In the genomic region with DNA sequence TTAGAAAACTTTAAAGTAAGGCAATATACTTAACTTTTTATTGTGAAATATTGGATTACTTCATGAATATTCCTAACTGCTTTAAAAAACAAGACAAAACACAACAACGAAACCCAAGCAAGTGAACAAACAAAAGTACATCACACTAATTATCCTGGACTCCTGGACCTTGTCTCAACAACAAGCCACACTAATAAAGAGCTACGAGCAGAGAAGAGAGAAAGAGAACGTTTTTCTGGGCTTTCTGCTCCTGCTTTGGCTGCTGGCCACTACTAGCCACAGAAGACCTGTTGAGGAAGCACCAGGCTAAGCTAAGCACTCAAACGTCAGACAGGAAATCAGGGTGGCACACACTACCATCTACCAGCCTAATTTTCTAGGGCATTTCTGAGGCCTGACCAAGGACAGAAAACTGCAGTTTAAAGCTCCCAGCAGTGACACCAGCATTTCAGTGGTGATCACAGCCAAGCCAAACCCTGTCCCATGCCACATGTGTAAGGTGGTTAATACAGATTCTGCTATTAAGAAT, we compare ENCODE assay signal across 13 mouse cellular contexts. TPM values are rescaled to one million over a fixed set of nuclear protein-coding genes. Genes with fewer than 3 reads are reported as not detected.
DNase-seq lines count a peak whose midpoint lies in the region; ATAC-seq and TF ChIP-seq lines count a peak whose summit lies in the region.
"Had no signal": no experiment of that assay in that cellular context is flagged by ENCODE, and none has a peak within 500 bp of the region (broad histone marks: within the 10 kb centered on the region; RNA-seq: fewer than 3 reads in every experiment).

No protein-coding gene starts in this region.

- DNase-seq in kidney, adult 2 months: peak; percentile 30
- no peak for DNase-seq in kidney, postnatal 14 days
- peak; percentile 17 for DNase-seq in thymus, postnatal 14 days
- no peak for DNase-seq in thymus, adult 18-20 months
- no peak for DNase-seq in liver, postnatal 0 days
- no peak for DNase-seq in left cerebral cortex, postnatal 10 days (ENCODE audit: extremely low spot score in 1 of 2, low spot score in 2 of 2)
- DNase-seq in cerebellum, postnatal 36 days: no peak
- DNase-seq in forebrain, embryonic 10.5 days (ENCODE audit: extremely low spot score, low spot score): no peak
- DNase-seq: cerebellum, adult 11-12 months; gastrocnemius, postnatal 10 days; heart, postnatal 10 days; right cerebral cortex, postnatal 4 days had no signal

- H3K36me3 ChIP-seq in kidney, adult 2 months (ENCODE audit: control insufficient read depth, insufficient read depth, low read length): no peaks in the 10 kb centered on the region
- peaks cover 2% of the 10 kb centered on the region; the same call in 1 of the 2 replicates for H3K36me3 ChIP-seq in liver, postnatal 0 days (replicated peaks; ENCODE audit: insufficient read depth, low read length)
- H3K36me3 ChIP-seq in forebrain, embryonic 10.5 days (replicated peaks): peaks cover 22% of the 10 kb centered on the region

- H3K4me2 ChIP-seq in liver, postnatal 0 days (ENCODE audit: low read depth, low read length): peak overlapping the region; percentile 32; the same call in 1 of the 2 replicates

- intact Hi-C loops in left cerebral cortex, postnatal 10 days (cut with DNase I): no loop called here

- TF ChIP-seq CTCF in kidney, adult 2 months (conservative IDR thresholded peaks at IDR 0.05; ENCODE audit: insufficient read depth, insufficient read length, low read depth, low read length): no peak
- no peak for TF ChIP-seq CTCF in liver, postnatal 0 days (IDR thresholded peaks at IDR 0.05; ENCODE audit: low read depth)

- 0 out of 2 replicates have a peak overlapping the region, but pooled peaks have one; percentile 8 for H3K27ac ChIP-seq in kidney, adult 2 months (ENCODE audit: insufficient read depth, low read depth, low read length)
- H3K27ac ChIP-seq in liver, postnatal 0 days (ENCODE audit: low read depth): peak overlapping the region; percentile 92
- H3K27ac ChIP-seq in forebrain, embryonic 10.5 days: no peak overlapping the region
- H3K27ac ChIP-seq: embryonic facial prominence, embryonic 10.5 days had no signal

- peaks cover 3% of the 10 kb centered on the region; the same call in 1 of the 2 replicates for H3K4me1 ChIP-seq in kidney, adult 2 months (ENCODE audit: control insufficient read depth, insufficient read depth, low read length)
- H3K4me1 ChIP-seq in liver, postnatal 0 days (ENCODE audit: insufficient read depth): peaks cover 16% of the 10 kb centered on the region
- H3K4me1 ChIP-seq in forebrain, embryonic 10.5 days: no peaks in the 10 kb centered on the region

- H3K27me3 ChIP-seq in kidney, adult 2 months (replicated peaks; ENCODE audit: control insufficient read depth, insufficient read depth, low read length): no peaks in the 10 kb centered on the region
- no peaks in the 10 kb centered on the region for H3K27me3 ChIP-seq in liver, postnatal 0 days (ENCODE audit: insufficient read depth, low read length)
- no peaks in the 10 kb centered on the region for H3K27me3 ChIP-seq in forebrain, embryonic 10.5 days (ENCODE audit: poor library complexity, severe bottlenecking)

- 9% methylated on average over 4 of the region's 4 CpGs for WGBS in kidney, adult 2 months
- 29% methylated on average over 4 of the region's 4 CpGs for WGBS in liver, postnatal 0 days (ENCODE audit: insufficient replicate concordance)
- WGBS in forebrain, embryonic 10.5 days: 79% methylated on average over 4 of the region's 4 CpGs

- H3K9me3 ChIP-seq in liver, postnatal 0 days (ENCODE audit: low read length): no peaks in the 10 kb centered on the region
- H3K9me3 ChIP-seq in forebrain, embryonic 10.5 days: no peaks in the 10 kb centered on the region
- H3K9me3 ChIP-seq: embryonic facial prominence, embryonic 10.5 days had no signal

- no peak for TF ChIP-seq POLR2A in kidney, adult 2 months (IDR thresholded peaks at IDR 0.05; ENCODE audit: low read depth, low read length)

- H3K4me3 ChIP-seq in kidney, adult 2 months (ENCODE audit: insufficient read depth, low read depth, low read length): no peak overlapping the region
- no peak overlapping the region for H3K4me3 ChIP-seq in liver, postnatal 0 days (ENCODE audit: low read depth, low read length)
- H3K4me3 ChIP-seq in forebrain, embryonic 10.5 days: no peak overlapping the region
- H3K4me3 ChIP-seq: embryonic facial prominence, embryonic 10.5 days had no signal

- no peak for TF ChIP-seq EP300 in liver, postnatal 0 days (IDR thresholded peaks at IDR 0.05; ENCODE audit: low read depth)

- H3K9ac ChIP-seq in liver, postnatal 0 days (replicated peaks): peak overlapping the region; percentile 30; the same call in 1 of the 2 replicates

- ATAC-seq in liver, postnatal 0 days: peak; percentile 69

RNA-seq across cellular contexts. Expression of a gene that starts 28.2 kb away (rescaled TPM):
- 0.95 and 2.1 TPM in 2 replicates for polyA plus RNA-seq in kidney, adult 2 months (2012; rRNA removed)
- 1.0 and 1.1 TPM in 2 replicates for polyA plus RNA-seq in liver, postnatal 0 days (2015; fragmentation: Nextera tagmentation; extraction: Ambion mirVana)
- 100 to 1,000 TPM; 225 to 235 TPM for total RNA-seq in left cerebral cortex, postnatal 10 days (2021)
- polyA plus RNA-seq in forebrain, embryonic 10.5 days (2016; fragmentation: Nextera tagmentation; extraction: Ambion mirVana): 10.0 and 12.7 TPM in 2 replicates

RNA-seq across cellular contexts. Expression of a gene that starts 28.8 kb away (rescaled TPM):
- 6.3 and 6.5 TPM in 2 replicates for polyA plus RNA-seq in kidney, adult 2 months (2012; rRNA removed)
- polyA plus RNA-seq in liver, postnatal 0 days (2015; fragmentation: Nextera tagmentation; extraction: Ambion mirVana): 11.7 and 11.8 TPM in 2 replicates
- total RNA-seq in left cerebral cortex, postnatal 10 days (2021): 10 to 100 TPM; 39.2 to 40.4 TPM
- polyA plus RNA-seq in forebrain, embryonic 10.5 days (2016; fragmentation: Nextera tagmentation; extraction: Ambion mirVana): 23.5 and 24.6 TPM in 2 replicates

Comparison
In these comparisons a context has a peak if more than half of its experiments do, and no peak if none do; other contexts are left out.
1. DNase-seq: peak in kidney, adult 2 months (single experiment) and thymus, postnatal 14 days (single experiment); none in kidney, postnatal 14 days (single experiment), thymus, adult 18-20 months (0 of 2), liver, postnatal 0 days (single experiment), left cerebral cortex, postnatal 10 days (0 of 2), cerebellum, postnatal 36 days (0 of 2) and forebrain, embryonic 10.5 days (single experiment).